Mouse (Mus musculus) neural tube, embryonic 13.5 days (tissue): ENCODE data around the gene Cltc. TPM values are rescaled to one million over a fixed set of nuclear protein-coding genes. Genes with fewer than 3 reads are reported as not detected.

Experiments used
- ATAC-seq: fragments of 200-750 bp; cut with Nextera tagmentation; 2 replicates; pipeline ENCODE4 v1.8.0; 2017; ENCODE audit warnings: low read depth, mild to moderate bottlenecking, moderate TSS enrichment, moderate library complexity
- H3K27ac ChIP-seq: fragments of 300-500 bp; sonication (generic); replicated peaks from 2 replicates; pipeline ENCODE4 v1.5.1; 2015; ENCODE audit warnings: moderate library complexity, mild to moderate bottlenecking, inconsistent platforms
- H3K27me3 ChIP-seq: fragments of 300-500 bp; sonication (generic); 2 replicates; pipeline ENCODE4 v1.6.1; 2015; ENCODE audit warnings: mild to moderate bottlenecking, inconsistent platforms
- H3K36me3 ChIP-seq: fragments of 300-500 bp; sonication (generic); 2 replicates; pipeline ENCODE4 v1.6.1; 2015; ENCODE audit warnings: mild to moderate bottlenecking, inconsistent platforms
- H3K4me1 ChIP-seq: fragments of 300-500 bp; sonication (generic); replicated peaks from 2 replicates; pipeline ENCODE4 v1.6.1; 2015; ENCODE audit warnings: inconsistent platforms
- H3K4me2 ChIP-seq: fragments of 300-500 bp; sonication (generic); 2 replicates; pipeline ENCODE4 v1.6.1; 2015; ENCODE audit warnings: inconsistent platforms, mild to moderate bottlenecking, moderate library complexity
- H3K4me3 ChIP-seq: fragments of 300-500 bp; sonication (generic); 2 replicates; pipeline ENCODE4 v1.5.1; 2015; ENCODE audit warnings: mild to moderate bottlenecking, inconsistent platforms
- H3K9ac ChIP-seq: fragments of 300-500 bp; sonication (generic); 2 replicates; pipeline ENCODE4 v1.6.1; 2015; ENCODE audit warnings: moderate library complexity, mild to moderate bottlenecking, inconsistent platforms
- H3K9me3 ChIP-seq: fragments of 300-500 bp; sonication (generic); 2 replicates; pipeline ENCODE4 v1.6.1; 2016; ENCODE audit warnings: inconsistent platforms
- WGBS: fragments of 180-500 bp; shearing (Covaris S2); methylation state at CpG from one replicate; pipeline ENCODE4 v1.1.7; 2015; 5-methylcytosine and 5-hydroxymethylcytosine counted together
- polyA plus RNA-seq: library from polyadenylated mRNA; unstranded; fragments of >200 nt; fragmentation: Nextera tagmentation; extraction: Ambion mirVana; gene quantifications from 2 replicates; pipeline ENCODE4 v1.2.1, GENCODE M21; 2015

Cltc gene
- polyA plus RNA-seq, 1 experiment from 2014 or later, result 140 TPM

- no peak for ATAC-seq
- no peaks in the 10 kb centered on the region for H3K27me3 ChIP-seq
- H3K4me3 ChIP-seq, result no peak overlapping the region
- no peaks in the 10 kb centered on the region for H3K4me1 ChIP-seq
- H3K27ac ChIP-seq, result no peak overlapping the region
- WGBS, result 55% methylated on average over 3 of the region's 3 CpGs
- H3K4me2 ChIP-seq, result no peak overlapping the region
- H3K36me3 ChIP-seq, result no peaks in the 10 kb centered on the region
- H3K9me3 ChIP-seq, result no peaks in the 10 kb centered on the region
- H3K9ac ChIP-seq, result no peak overlapping the region
Observed at GRCm38 (mm10) chr11:86653446-86653845, 103.9 kb downstream of the Cltc start.

- Histone ChIP-seq H3K4me3 (no peak overlapping the region), H3K9ac (no peak overlapping the region), H3K4me1 (no peaks in the 10 kb centered on the region), H3K27me3 (no peaks in the 10 kb centered on the region), H3K36me3 (no peaks in the 10 kb centered on the region), H3K4me2 (no peak overlapping the region), H3K27ac (no peak overlapping the region), H3K9me3 (no peaks in the 10 kb centered on the region)
- WGBS, result 93% methylated on average over 4 of the region's 4 CpGs
- no peak for ATAC-seq
Observed at GRCm38 (mm10) chr11:86652578-86652979, 104.8 kb downstream of the Cltc start.

- Histone ChIP-seq H3K27me3 (no peaks in the 10 kb centered on the region), H3K9me3 (no peaks in the 10 kb centered on the region), H3K36me3 (no peaks in the 10 kb centered on the region), H3K9ac (no peak overlapping the region), H3K27ac (no peak overlapping the region), H3K4me1 (no peaks in the 10 kb centered on the region), H3K4me2 (no peak overlapping the region), H3K4me3 (no peak overlapping the region)
- WGBS, result 67% methylated on average over 6 of the region's 6 CpGs
- ATAC-seq, result no peak
Observed at GRCm38 (mm10) chr11:86650676-86651075, 106.7 kb downstream of the Cltc start.

- Histone ChIP-seq H3K4me1 (no peaks in the 10 kb centered on the region), H3K4me2 (no peak overlapping the region)
Observed at GRCm38 (mm10) chr11:86649542-86649941, 107.8 kb downstream of the Cltc start.

GRCm38 (mm10) chr11:86647706-86648447 is 109.5 kb downstream of the Cltc start:
- Histone ChIP-seq H3K4me2 (no peak overlapping the region), H3K27ac (no peak overlapping the region), H3K9ac (no peak overlapping the region), H3K27me3 (no peaks in the 10 kb centered on the region), H3K4me1 (no peaks in the 10 kb centered on the region), H3K9me3 (no peaks in the 10 kb centered on the region), H3K4me3 (no peak overlapping the region), H3K36me3 (peaks cover 8% of the 10 kb centered on the region)
- 84% methylated on average over 15 of the region's 15 CpGs for WGBS
- ATAC-seq, result no peak

More at GRCm38 (mm10) chr11:86649542-86649941, 107.8 kb downstream of the Cltc start:
- H3K9me3 ChIP-seq, result no peaks in the 10 kb centered on the region
- no peak overlapping the region for H3K9ac ChIP-seq
- ATAC-seq, result no peak
- H3K27ac ChIP-seq, result no peak overlapping the region
- no peak overlapping the region for H3K4me3 ChIP-seq
- WGBS, result 90% methylated on average over 1 of the region's 1 CpGs
- H3K27me3 ChIP-seq, result no peaks in the 10 kb centered on the region
- no peaks in the 10 kb centered on the region for H3K36me3 ChIP-seq

- Histone ChIP-seq H3K27ac (no peak overlapping the region), H3K4me1 (no peaks in the 10 kb centered on the region), H3K4me2 (no peak overlapping the region), H3K9ac (no peak overlapping the region), H3K9me3 (no peaks in the 10 kb centered on the region), H3K27me3 (no peaks in the 10 kb centered on the region), H3K36me3 (peaks cover 15% of the 10 kb centered on the region), H3K4me3 (no peak overlapping the region)
- ATAC-seq, result no peak
- 94% methylated on average over 3 of the region's 3 CpGs for WGBS
Observed at GRCm38 (mm10) chr11:86646885-86647459, 110.4 kb downstream of the Cltc start.

GRCm38 (mm10) chr11:86646136-86646834 is 111.1 kb downstream of the Cltc start:
- Histone ChIP-seq H3K4me2 (no peak overlapping the region), H3K27me3 (no peaks in the 10 kb centered on the region), H3K4me1 (no peaks in the 10 kb centered on the region), H3K36me3 (peaks cover 15% of the 10 kb centered on the region), H3K4me3 (no peak overlapping the region), H3K9me3 (no peaks in the 10 kb centered on the region), H3K27ac (no peak overlapping the region), H3K9ac (no peak overlapping the region)
- no peak for ATAC-seq
- 64% methylated on average over 7 of the region's 7 CpGs for WGBS

GRCm38 (mm10) chr11:86644553-86644952 is 112.8 kb downstream of the Cltc start:
- Histone ChIP-seq H3K27me3 (no peaks in the 10 kb centered on the region), H3K27ac (no peak overlapping the region), H3K36me3 (peaks cover 18% of the 10 kb centered on the region), H3K9me3 (no peaks in the 10 kb centered on the region), H3K4me2 (no peak overlapping the region), H3K4me1 (no peaks in the 10 kb centered on the region), H3K4me3 (no peak overlapping the region), H3K9ac (no peak overlapping the region)
- WGBS, result 94% methylated on average over 4 of the region's 4 CpGs
- no peak for ATAC-seq

Other genes with a start within 250 kb of the Cltc start
- gene Rps6kb1, start 212.8 kb downstream of the Cltc start, polyA plus RNA-seq, result 54.8 and 62.7 TPM in 2 replicates
- gene Tubd1, start 212.6 kb downstream of the Cltc start, polyA plus RNA-seq, result 7.8 and 8.6 TPM in 2 replicates
- gene Vmp1, start 73.7 kb downstream of the Cltc start, polyA plus RNA-seq, result 108 and 121 TPM in 2 replicates
- 28.8 and 30.2 TPM in 2 replicates for gene Ptrh2, start 73.6 kb downstream of the Cltc start, polyA plus RNA-seq
- 24.2 and 27.8 TPM in 2 replicates for gene Dhx40, start 50.2 kb upstream of the Cltc start, polyA plus RNA-seq
- 4.6 and 5.3 TPM in 2 replicates for gene Ypel2, start 236.1 kb upstream of the Cltc start, polyA plus RNA-seq